Mouse (Mus musculus) bone marrow macrophage, adult 2 months (primary cell): Measurements from ENCODE around the gene Vmn1r72.
"Not testable (repeated sequence)": the region's sequence is repeated elsewhere in the genome, so short reads cannot be mapped to it uniquely, and the experiment has no call there.

Source experiments
- CTCF ChIP-seq: IDR thresholded peaks from 2 replicates; pipeline ENCODE4 v1.5.1; 2012; ENCODE audit warnings: low read depth, mild to moderate bottlenecking, low read length, moderate library complexity
- POLR2A ChIP-seq: IDR thresholded peaks from 2 replicates; pipeline ENCODE4 v1.6.1; 2012; ENCODE audit warnings: mild to moderate bottlenecking, low read depth, low read length, borderline replicate concordance

- not testable (repeated sequence) for TF ChIP-seq CTCF, POLR2A
These were observed 62.9 kb downstream of the Vmn1r72 start for GRCm38 (mm10) chr7:11617082-11617481.
